Mouse (Mus musculus) heart, embryonic 15.5 days (tissue): ENCODE results near the gene Rnf222. TPM values are rescaled to one million over a fixed set of nuclear protein-coding genes. Genes with fewer than 3 reads are reported as not detected.

Experiments used
- ATAC-seq: fragments of 200-750 bp; cut with Nextera tagmentation; replicated peaks from 2 replicates; pipeline ENCODE4 v1.8.0; 2017; ENCODE audit warnings: low read depth, moderate TSS enrichment; ENCODE audit not compliant: insufficient number of reproducible peaks, insufficient read depth, low FRiP score
- H3K27ac ChIP-seq: fragments of 300-500 bp; sonication (generic); 2 replicates; pipeline ENCODE4 v1.5.1; 2015; ENCODE audit warnings: mild to moderate bottlenecking, inconsistent platforms
- H3K27me3 ChIP-seq: fragments of 300-500 bp; sonication (generic); 2 replicates; pipeline ENCODE4 v1.6.1; 2015; ENCODE audit warnings: inconsistent platforms
- H3K36me3 ChIP-seq: fragments of 300-500 bp; sonication (generic); 2 replicates; pipeline ENCODE4 v1.6.1; 2015; ENCODE audit warnings: mild to moderate bottlenecking, inconsistent platforms
- H3K4me1 ChIP-seq: fragments of 300-500 bp; sonication (generic); replicated peaks from 2 replicates; pipeline ENCODE4 v1.6.1; 2015; ENCODE audit warnings: inconsistent platforms
- H3K4me2 ChIP-seq: fragments of 300-500 bp; sonication (generic); 2 replicates; pipeline ENCODE4 v1.6.1; 2015; ENCODE audit warnings: inconsistent platforms, mild to moderate bottlenecking, moderate library complexity
- H3K4me3 ChIP-seq: fragments of 300-500 bp; sonication (generic); 2 replicates; pipeline ENCODE4 v1.5.1; 2015; ENCODE audit warnings: mild to moderate bottlenecking, inconsistent platforms
- H3K9ac ChIP-seq: fragments of 300-500 bp; sonication (generic); 2 replicates; pipeline ENCODE4 v1.6.1; 2015; ENCODE audit warnings: mild to moderate bottlenecking, inconsistent platforms
- H3K9me3 ChIP-seq: fragments of 300-500 bp; sonication (generic); replicated peaks from 2 replicates; pipeline ENCODE4 v1.6.1; 2016; ENCODE audit warnings: inconsistent platforms
- WGBS: fragments of 180-500 bp; shearing (Covaris S2); methylation state at CpG from one replicate; pipeline ENCODE4 v1.1.7; 2015; ENCODE audit warnings: mixed read lengths; 5-methylcytosine and 5-hydroxymethylcytosine counted together
- polyA plus RNA-seq: library from polyadenylated mRNA; unstranded; fragments of >200 nt; fragmentation: Nextera tagmentation; extraction: Ambion mirVana; gene quantifications from 2 replicates; pipeline ENCODE4 v1.2.1, GENCODE M21; 2015

Gene Rnf222
- polyA plus RNA-seq = 0.05 and 0.19 TPM in 2 replicates

- Histone ChIP-seq H3K4me1 (peaks cover 2% of the 10 kb centered on the region; the same call in 1 of the 2 replicates), H3K27ac (no peak within 1 kb of the TSS), H3K36me3 (no peaks in the 10 kb centered on the region), H3K4me3 (no peak within 1 kb of the TSS), H3K9me3 (no peaks in the 10 kb centered on the region), H3K4me2 (no peak within 1 kb of the TSS), H3K9ac (no peak within 1 kb of the TSS), H3K27me3 (no peaks in the 10 kb centered on the region)
- no peak for ATAC-seq
- 33% methylated on average over 6 of the region's 6 CpGs for WGBS
These were observed at the start of gene Rnf222 for GRCm38 (mm10) chr11:68888253-68888652. TSS of gene Rnf222 (plus strand) at chr11:68888553.

GRCm38 (mm10) chr11:68839606-68840005 lies 48.7 kb upstream of the Rnf222 start:
- Histone ChIP-seq H3K4me3 (no peak overlapping the region), H3K9me3 (no peaks in the 10 kb centered on the region), H3K27me3 (no peaks in the 10 kb centered on the region), H3K36me3 (peaks cover 72% of the 10 kb centered on the region), H3K9ac (no peak overlapping the region), H3K27ac (no peak overlapping the region), H3K4me1 (no peaks in the 10 kb centered on the region), H3K4me2 (no peak overlapping the region)
- ATAC-seq = no peak
- 88% methylated on average over 5 of the region's 5 CpGs for WGBS

GRCm38 (mm10) chr11:68850862-68851261 lies 37.5 kb upstream of the Rnf222 start:
- peak overlapping the region; percentile 20; the same call in 1 of the 2 replicates for H3K4me3 ChIP-seq
- ATAC-seq = no peak
- WGBS = 73% methylated on average over 7 of the region's 7 CpGs
- no peak overlapping the region for H3K9ac ChIP-seq
- no peak overlapping the region for H3K27ac ChIP-seq
- peaks cover 36% of the 10 kb centered on the region for H3K4me1 ChIP-seq
- no peaks in the 10 kb centered on the region for H3K27me3 ChIP-seq
- no peaks in the 10 kb centered on the region for H3K9me3 ChIP-seq
- H3K4me2 ChIP-seq = peak overlapping the region; percentile 45
- H3K36me3 ChIP-seq = no peaks in the 10 kb centered on the region

- peak overlapping the region; percentile 66 for H3K4me2 ChIP-seq
- no peak for ATAC-seq
- no peaks in the 10 kb centered on the region for H3K9me3 ChIP-seq
- 2% methylated on average over 13 of the region's 13 CpGs for WGBS
- H3K9ac ChIP-seq = peak overlapping the region; percentile 95
- H3K27ac ChIP-seq = peak overlapping the region; percentile 99
- H3K36me3 ChIP-seq = no peaks in the 10 kb centered on the region
- peaks cover 29% of the 10 kb centered on the region for H3K4me1 ChIP-seq
- no peaks in the 10 kb centered on the region for H3K27me3 ChIP-seq
- H3K4me3 ChIP-seq = peak overlapping the region; percentile 88
These were observed 36.5 kb upstream of the Rnf222 start for GRCm38 (mm10) chr11:68851644-68852485.

- Histone ChIP-seq H3K4me3 (peak overlapping the region; percentile 88), H3K4me2 (peak overlapping the region; percentile 66), H3K27ac (peak overlapping the region; percentile 99), H3K4me1 (peaks cover 26% of the 10 kb centered on the region), H3K9ac (peak overlapping the region; percentile 95), H3K36me3 (no peaks in the 10 kb centered on the region), H3K9me3 (no peaks in the 10 kb centered on the region), H3K27me3 (no peaks in the 10 kb centered on the region)
- peak; percentile 48 for ATAC-seq
- WGBS = under 1% methylated on average over 36 of the region's 36 CpGs
These were observed 35.9 kb upstream of the Rnf222 start for GRCm38 (mm10) chr11:68852486-68852901.

- H3K27ac ChIP-seq = peak overlapping the region; percentile 99
- H3K4me2 ChIP-seq = peak overlapping the region; percentile 66
- H3K27me3 ChIP-seq = no peaks in the 10 kb centered on the region
- H3K36me3 ChIP-seq = no peaks in the 10 kb centered on the region
- peak; percentile 99 for ATAC-seq
- H3K9me3 ChIP-seq = no peaks in the 10 kb centered on the region
- peaks cover 26% of the 10 kb centered on the region for H3K4me1 ChIP-seq
- peak overlapping the region; percentile 88 for H3K4me3 ChIP-seq
- under 1% methylated on average over 42 of the region's 42 CpGs for WGBS
- H3K9ac ChIP-seq = peak overlapping the region; percentile 95
These were observed 35.4 kb upstream of the Rnf222 start for GRCm38 (mm10) chr11:68852932-68853409.

- Histone ChIP-seq H3K4me1 (peaks cover 24% of the 10 kb centered on the region), H3K4me3 (peak overlapping the region; percentile 88), H3K4me2 (peak overlapping the region; percentile 65), H3K27me3 (no peaks in the 10 kb centered on the region), H3K27ac (peak overlapping the region; percentile 99), H3K9ac (peak overlapping the region; percentile 51), H3K36me3 (no peaks in the 10 kb centered on the region), H3K9me3 (no peaks in the 10 kb centered on the region)
- 29% methylated on average over 14 of the region's 14 CpGs for WGBS
- peak; percentile 13; the same call in 1 of the 2 replicates for ATAC-seq
These were observed 34.5 kb upstream of the Rnf222 start for GRCm38 (mm10) chr11:68853611-68854401.

- Histone ChIP-seq H3K4me3 (no peak overlapping the region), H3K9me3 (no peaks in the 10 kb centered on the region), H3K36me3 (no peaks in the 10 kb centered on the region), H3K9ac (no peak overlapping the region), H3K27me3 (no peaks in the 10 kb centered on the region), H3K4me1 (peaks cover 24% of the 10 kb centered on the region), H3K4me2 (no peak overlapping the region), H3K27ac (peak overlapping the region; percentile 99; the same call in 1 of the 2 replicates)
- 82% methylated on average over 3 of the region's 3 CpGs for WGBS
- no peak for ATAC-seq
These were observed 33.7 kb upstream of the Rnf222 start for GRCm38 (mm10) chr11:68854621-68855020.

GRCm38 (mm10) chr11:68857329-68857728 lies 31.0 kb upstream of the Rnf222 start:
- Histone ChIP-seq H3K36me3 (no peaks in the 10 kb centered on the region), H3K4me3 (no peak overlapping the region), H3K4me1 (peaks cover 10% of the 10 kb centered on the region), H3K27ac (no peak overlapping the region), H3K4me2 (no peak overlapping the region), H3K27me3 (no peaks in the 10 kb centered on the region), H3K9me3 (no peaks in the 10 kb centered on the region), H3K9ac (no peak overlapping the region)
- no peak for ATAC-seq
- 80% methylated on average over 3 of the region's 3 CpGs for WGBS

GRCm38 (mm10) chr11:68859943-68860593 lies 28.3 kb upstream of the Rnf222 start:
- 70% methylated on average over 8 of the region's 8 CpGs for WGBS
- no peak for ATAC-seq
- H3K36me3 ChIP-seq = no peaks in the 10 kb centered on the region

GRCm38 (mm10) chr11:68862260-68862659 lies 26.1 kb upstream of the Rnf222 start:
- ATAC-seq = no peak
- no peak overlapping the region for H3K9ac ChIP-seq
- WGBS = 76% methylated on average over 2 of the region's 2 CpGs
- no peak overlapping the region for H3K4me2 ChIP-seq
- no peaks in the 10 kb centered on the region for H3K27me3 ChIP-seq
- H3K36me3 ChIP-seq = no peaks in the 10 kb centered on the region
- no peak overlapping the region for H3K4me3 ChIP-seq
- H3K9me3 ChIP-seq = no peaks in the 10 kb centered on the region
- peaks cover 28% of the 10 kb centered on the region for H3K4me1 ChIP-seq
- H3K27ac ChIP-seq = no peak overlapping the region

More at GRCm38 (mm10) chr11:68859943-68860593, 28.3 kb upstream of the Rnf222 start:
- H3K9ac ChIP-seq = no peak overlapping the region
- H3K27ac ChIP-seq = no peak overlapping the region
- H3K9me3 ChIP-seq = no peaks in the 10 kb centered on the region
- no peak overlapping the region for H3K4me2 ChIP-seq
- no peak overlapping the region for H3K4me3 ChIP-seq
- no peaks in the 10 kb centered on the region for H3K27me3 ChIP-seq
- peaks cover 21% of the 10 kb centered on the region for H3K4me1 ChIP-seq
